Mouse (Mus musculus): ENCODE results near the gene Klk1b5. TPM values are rescaled to one million over a fixed set of nuclear protein-coding genes. Genes with fewer than 3 reads are reported as not detected.
"Not testable (repeated sequence)": the region's sequence is repeated elsewhere in the genome, so short reads cannot be mapped to it uniquely, and the experiment has no call there.

Klk1b5 gene
- polyA plus RNA-seq, 1 experiment from 2014 or later, result not detected

- not testable (repeated sequence) for H3K4me2 ChIP-seq; ATAC-seq (ENCODE audit: low FRiP score); H3K27me3 ChIP-seq (ENCODE audit: control insufficient read depth, insufficient read depth, low read length); DNase-seq (ENCODE audit: low spot score, missing footprints); H3K27ac ChIP-seq (ENCODE audit: low read depth, low read length); H3K4me1 ChIP-seq (ENCODE audit: control insufficient read depth, insufficient read depth, low read length); H3K9me3 ChIP-seq (ENCODE audit: control insufficient read depth, low read length); H3K36me3 ChIP-seq (ENCODE audit: control insufficient read depth, insufficient read depth, low read length); H3K9ac ChIP-seq (ENCODE audit: low read length); H3K4me3 ChIP-seq (ENCODE audit: low read depth, low read length)
- WGBS, result 86% methylated on average over 6 of the region's 6 CpGs
These were observed 6.6 kb downstream of the Klk1b5 start for GRCm38 (mm10) chr7:44222335-44222734.

GRCm38 (mm10) chr7:44225076-44225475 is 9.3 kb downstream of the Klk1b5 start, which contains the start of gene Klk1:
Gene Klk1 (plus strand): TSS chr7:44225360.
- ATAC-seq (ENCODE audit: low FRiP score), result no peak
- H3K4me3 ChIP-seq (ENCODE audit: low read depth, low read length), result no peak within 1 kb of the TSS

GRCm38 (mm10) chr7:44235909-44236308 is 20.2 kb downstream of the Klk1b5 start, which contains the start of gene Gm36864:
Gene Gm36864 (plus strand): TSS chr7:44236177.
- Histone ChIP-seq H3K27ac (ENCODE audit: low read depth, low read length) (no peak within 1 kb of the TSS), H3K27me3 (ENCODE audit: control insufficient read depth, insufficient read depth, low read length) (no peaks in the 10 kb centered on the region)
- 94% methylated on average over 3 of the region's 3 CpGs for WGBS

More at GRCm38 (mm10) chr7:44225076-44225475, 9.3 kb downstream of the Klk1b5 start, which contains the start of gene Klk1:
- 50% methylated on average over 1 of the region's 1 CpGs for WGBS
- Histone ChIP-seq H3K27me3 (ENCODE audit: control insufficient read depth, insufficient read depth, low read length) (no peaks in the 10 kb centered on the region), H3K27ac (ENCODE audit: low read depth, low read length) (no peak within 1 kb of the TSS), H3K4me1 (ENCODE audit: control insufficient read depth, insufficient read depth, low read length) (no peaks in the 10 kb centered on the region), H3K9me3 (ENCODE audit: control insufficient read depth, low read length) (no peaks in the 10 kb centered on the region), H3K4me2 (no peak within 1 kb of the TSS), H3K9ac (ENCODE audit: low read length) (no peak within 1 kb of the TSS), H3K36me3 (ENCODE audit: control insufficient read depth, insufficient read depth, low read length) (no peaks in the 10 kb centered on the region)
- DNase-seq (ENCODE audit: low spot score, missing footprints), result no peak

GRCm38 (mm10) chr7:44239913-44240312 is 24.2 kb downstream of the Klk1b5 start:
- H3K9ac ChIP-seq (ENCODE audit: low read length), result no peak overlapping the region
- no peaks in the 10 kb centered on the region for H3K9me3 ChIP-seq (ENCODE audit: control insufficient read depth, low read length)
- H3K27ac ChIP-seq (ENCODE audit: low read depth, low read length), result no peak overlapping the region
- WGBS, result 64% methylated on average over 2 of the region's 2 CpGs
- ATAC-seq (ENCODE audit: low FRiP score), result no peak
- no peaks in the 10 kb centered on the region for H3K27me3 ChIP-seq (ENCODE audit: control insufficient read depth, insufficient read depth, low read length)
- DNase-seq (ENCODE audit: low spot score, missing footprints), result no peak
- no peaks in the 10 kb centered on the region for H3K4me1 ChIP-seq (ENCODE audit: control insufficient read depth, insufficient read depth, low read length)
- no peak overlapping the region for H3K4me3 ChIP-seq (ENCODE audit: low read depth, low read length)
- H3K36me3 ChIP-seq (ENCODE audit: control insufficient read depth, insufficient read depth, low read length), result no peaks in the 10 kb centered on the region
- no peak overlapping the region for H3K4me2 ChIP-seq

More at GRCm38 (mm10) chr7:44235909-44236308, 20.2 kb downstream of the Klk1b5 start, which contains the start of gene Gm36864:
- Histone ChIP-seq H3K4me1 (ENCODE audit: control insufficient read depth, insufficient read depth, low read length) (no peaks in the 10 kb centered on the region), H3K4me3 (ENCODE audit: low read depth, low read length) (no peak within 1 kb of the TSS), H3K9me3 (ENCODE audit: control insufficient read depth, low read length) (no peaks in the 10 kb centered on the region), H3K36me3 (ENCODE audit: control insufficient read depth, insufficient read depth, low read length) (no peaks in the 10 kb centered on the region), H3K4me2 (no peak within 1 kb of the TSS), H3K9ac (ENCODE audit: low read length) (no peak within 1 kb of the TSS)
- DNase-seq (ENCODE audit: low spot score, missing footprints) (peak; percentile 72), ATAC-seq (ENCODE audit: low FRiP score) (no peak)

- no peak overlapping the region for H3K4me2 ChIP-seq
- 63% methylated on average over 1 of the region's 1 CpGs for WGBS
- no peak for DNase-seq (ENCODE audit: low spot score, missing footprints)
- peaks cover 4% of the 10 kb centered on the region; the same call in 1 of the 2 replicates for H3K4me1 ChIP-seq (ENCODE audit: control insufficient read depth, insufficient read depth, low read length)
- H3K9me3 ChIP-seq (ENCODE audit: control insufficient read depth, low read length), result no peaks in the 10 kb centered on the region
- no peak overlapping the region for H3K4me3 ChIP-seq (ENCODE audit: low read depth, low read length)
- no peaks in the 10 kb centered on the region for H3K36me3 ChIP-seq (ENCODE audit: control insufficient read depth, insufficient read depth, low read length)
- H3K9ac ChIP-seq (ENCODE audit: low read length), result no peak overlapping the region
- no peaks in the 10 kb centered on the region for H3K27me3 ChIP-seq (ENCODE audit: control insufficient read depth, insufficient read depth, low read length)
- no peak for ATAC-seq (ENCODE audit: low FRiP score)
- no peak overlapping the region for H3K27ac ChIP-seq (ENCODE audit: low read depth, low read length)
These were observed 25.0 kb downstream of the Klk1b5 start for GRCm38 (mm10) chr7:44240712-44241111.

GRCm38 (mm10) chr7:44241163-44241562 is 25.4 kb downstream of the Klk1b5 start:
- Histone ChIP-seq H3K4me2 (no peak overlapping the region), H3K36me3 (ENCODE audit: control insufficient read depth, insufficient read depth, low read length) (no peaks in the 10 kb centered on the region), H3K4me1 (ENCODE audit: control insufficient read depth, insufficient read depth, low read length) (peaks cover 4% of the 10 kb centered on the region; the same call in 1 of the 2 replicates), H3K9me3 (ENCODE audit: control insufficient read depth, low read length) (no peaks in the 10 kb centered on the region), H3K27me3 (ENCODE audit: control insufficient read depth, insufficient read depth, low read length) (no peaks in the 10 kb centered on the region), H3K9ac (ENCODE audit: low read length) (no peak overlapping the region), H3K4me3 (ENCODE audit: low read depth, low read length) (no peak overlapping the region), H3K27ac (ENCODE audit: low read depth, low read length) (no peak overlapping the region)
- ATAC-seq (ENCODE audit: low FRiP score) (no peak), DNase-seq (ENCODE audit: low spot score, missing footprints) (peak; percentile 4)
- WGBS, result 68% methylated on average over 2 of the region's 2 CpGs

GRCm38 (mm10) chr7:44244080-44244479 is 28.3 kb downstream of the Klk1b5 start:
- WGBS, result 29% methylated on average over 1 of the region's 1 CpGs
- ATAC-seq (ENCODE audit: low FRiP score), result no peak
- H3K9me3 ChIP-seq (ENCODE audit: control insufficient read depth, low read length), result no peaks in the 10 kb centered on the region

GRCm38 (mm10) chr7:44246055-44246983 is 30.6 kb downstream of the Klk1b5 start, which contains the start of the genes 1700028J19Rik and 2410002F23Rik:
Gene 1700028J19Rik (minus strand): TSS chr7:44246695.
Gene 2410002F23Rik (plus strand): TSS chr7:44246722.
- peak within 1 kb of the TSS; percentile 77 for H3K27ac ChIP-seq (ENCODE audit: low read depth, low read length)
- peaks cover 11% of the 10 kb centered on the region; the same call in 1 of the 2 replicates for H3K4me1 ChIP-seq (ENCODE audit: control insufficient read depth, insufficient read depth, low read length)
- peak within 1 kb of the TSS; percentile 57 for H3K4me2 ChIP-seq
- H3K36me3 ChIP-seq (ENCODE audit: control insufficient read depth, insufficient read depth, low read length), result peaks cover 12% of the 10 kb centered on the region; the same call in 1 of the 2 replicates
- H3K4me3 ChIP-seq (ENCODE audit: low read depth, low read length), result peak within 1 kb of the TSS; percentile 91
- H3K27me3 ChIP-seq (ENCODE audit: control insufficient read depth, insufficient read depth, low read length), result no peaks in the 10 kb centered on the region
- ATAC-seq (ENCODE audit: low FRiP score) (peak; percentile 88), DNase-seq (ENCODE audit: low spot score, missing footprints) (peak; percentile 99)
- WGBS, result under 1% methylated on average over 62 of the region's 62 CpGs
- H3K9ac ChIP-seq (ENCODE audit: low read length), result peak within 1 kb of the TSS; percentile 95
- no peaks in the 10 kb centered on the region for H3K9me3 ChIP-seq (ENCODE audit: control insufficient read depth, low read length)

More at GRCm38 (mm10) chr7:44244080-44244479, 28.3 kb downstream of the Klk1b5 start:
- Histone ChIP-seq H3K36me3 (ENCODE audit: control insufficient read depth, insufficient read depth, low read length) (no peaks in the 10 kb centered on the region), H3K4me1 (ENCODE audit: control insufficient read depth, insufficient read depth, low read length) (peaks cover 11% of the 10 kb centered on the region; the same call in 1 of the 2 replicates), H3K9ac (ENCODE audit: low read length) (no peak overlapping the region), H3K27me3 (ENCODE audit: control insufficient read depth, insufficient read depth, low read length) (no peaks in the 10 kb centered on the region), H3K27ac (ENCODE audit: low read depth, low read length) (no peak overlapping the region), H3K4me2 (no peak overlapping the region), H3K4me3 (ENCODE audit: low read depth, low read length) (no peak overlapping the region)
- peak; percentile 76 for DNase-seq (ENCODE audit: low spot score, missing footprints)
